Mouse (Mus musculus) hindbrain, embryonic 16.5 days (tissue): ENCODE measurements around the gene P3h4. TPM values are rescaled to one million over a fixed set of nuclear protein-coding genes. Genes with fewer than 3 reads are reported as not detected.

Source experiments
- ATAC-seq: fragments of 200-750 bp; cut with Nextera tagmentation; 2 replicates; pipeline ENCODE4 v1.8.0; 2017; ENCODE audit warnings: moderate TSS enrichment, moderate library complexity
- H3K27ac ChIP-seq: fragments of 300-500 bp; sonication (generic); 2 replicates; pipeline ENCODE4 v1.5.1; 2014; ENCODE audit warnings: low read depth, mild to moderate bottlenecking, control low read depth, low read length, moderate library complexity
- H3K27me3 ChIP-seq: fragments of 300-500 bp; sonication (generic); replicated peaks from 2 replicates; pipeline ENCODE4 v1.6.1; 2014; ENCODE audit warnings: low read length; ENCODE audit not compliant: control insufficient read depth, insufficient read depth
- H3K36me3 ChIP-seq: fragments of 300-500 bp; sonication (generic); 2 replicates; pipeline ENCODE4 v1.6.1; 2014; ENCODE audit warnings: mild to moderate bottlenecking, low read length, moderate library complexity, mixed read lengths; ENCODE audit not compliant: control insufficient read depth, insufficient read depth
- H3K4me1 ChIP-seq: fragments of 300-500 bp; sonication (generic); 2 replicates; pipeline ENCODE4 v1.6.1; 2014; ENCODE audit warnings: low read depth, low read length; ENCODE audit not compliant: control insufficient read depth, insufficient read depth
- H3K4me2 ChIP-seq: fragments of 300-500 bp; sonication (generic); 2 replicates; pipeline ENCODE4 v1.6.1; 2014; ENCODE audit warnings: mild to moderate bottlenecking, low read length, control low read depth, moderate library complexity
- H3K4me3 ChIP-seq: fragments of 300-500 bp; sonication (generic); 2 replicates; pipeline ENCODE4 v1.5.1; 2014; ENCODE audit warnings: mild to moderate bottlenecking, low read length, control low read depth, moderate library complexity
- H3K9ac ChIP-seq: fragments of 300-500 bp; sonication (generic); 2 replicates; pipeline ENCODE4 v1.6.1; 2014; ENCODE audit warnings: low read depth, mild to moderate bottlenecking, control low read depth, low read length, moderate library complexity
- H3K9me3 ChIP-seq: fragments of 300-500 bp; sonication (generic); 2 replicates; pipeline ENCODE4 v1.6.1; 2014; ENCODE audit warnings: mild to moderate bottlenecking, low read length, moderate library complexity; ENCODE audit not compliant: control insufficient read depth
- WGBS: fragments of 180-500 bp; shearing (Covaris S2); extraction: QIAGEN DNeasy Blood & Tissue Kit; methylation state at CpG from one replicate; pipeline ENCODE4 v1.1.7; 2014; 5-methylcytosine and 5-hydroxymethylcytosine counted together
- polyA plus RNA-seq: library from polyadenylated mRNA; unstranded; fragments of >200 nt; fragmentation: Nextera tagmentation; extraction: Ambion mirVana; gene quantifications from 2 replicates; pipeline ENCODE4 v1.2.1, GENCODE M21; 2015

P3h4 gene
- polyA plus RNA-seq, 1 experiment from 2014 or later, result 21.5 TPM

DNA sequence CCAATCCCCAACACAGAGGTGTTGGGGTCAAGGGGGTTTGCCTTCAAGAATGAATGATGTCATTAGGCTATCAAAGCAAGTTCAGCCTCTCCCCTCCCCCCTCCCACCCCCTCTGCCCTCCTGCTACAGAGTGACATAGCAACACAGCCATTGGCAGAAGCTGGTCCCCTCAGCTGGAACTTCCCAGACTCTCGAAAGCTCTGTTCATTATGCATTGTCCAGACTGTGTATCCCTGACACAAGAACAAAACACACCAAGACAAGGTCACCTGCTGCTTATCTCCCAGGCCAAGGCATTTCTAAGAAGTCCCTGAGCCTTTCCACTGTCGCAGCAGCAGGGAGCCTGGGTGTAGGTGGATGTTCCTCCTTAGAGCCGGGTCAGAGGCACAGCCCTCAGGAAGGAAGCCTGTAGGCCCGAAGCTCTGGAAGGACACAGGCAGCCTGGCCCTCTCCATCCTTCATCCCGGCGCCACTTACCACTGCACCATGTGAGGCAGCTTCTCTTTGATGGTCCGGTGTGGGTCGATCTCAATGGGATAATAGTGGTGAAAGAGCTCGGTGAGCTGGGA, 21.1 kb upstream of the P3h4 start:
- no peak overlapping the region for H3K4me2 ChIP-seq
- no peak for ATAC-seq
- H3K27me3 ChIP-seq, result no peaks in the 10 kb centered on the region
- H3K9ac ChIP-seq, result no peak overlapping the region
- no peak overlapping the region for H3K4me3 ChIP-seq
- H3K9me3 ChIP-seq, result no peaks in the 10 kb centered on the region
- no peak overlapping the region for H3K27ac ChIP-seq
- H3K4me1 ChIP-seq, result peaks cover 5% of the 10 kb centered on the region
- H3K36me3 ChIP-seq, result 0 out of 2 replicates have a peak, but pooled peaks cover 7% of the 10 kb centered on the region
- 26% methylated on average over 9 of the region's 9 CpGs for WGBS

DNA sequence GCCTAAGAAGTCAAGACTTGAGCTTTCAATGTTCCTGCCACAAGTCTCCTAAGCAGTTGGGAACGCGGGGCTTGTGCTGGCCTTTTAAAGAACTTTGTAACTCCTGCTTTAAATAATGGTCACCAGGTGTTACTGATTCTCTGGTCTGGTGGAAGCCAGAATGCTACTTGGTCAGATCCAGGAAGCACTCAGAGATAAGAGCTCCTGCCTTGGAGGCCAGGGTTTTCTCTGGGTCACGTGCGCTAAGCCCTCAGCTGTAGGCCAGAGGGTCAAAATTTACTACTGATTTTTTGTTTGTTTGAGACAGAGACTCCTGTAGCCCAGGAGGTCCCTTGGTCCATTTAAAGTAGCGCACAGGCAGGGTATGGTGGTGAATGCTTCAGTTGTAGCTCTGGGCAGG, 17.4 kb upstream of the P3h4 start:
- Histone ChIP-seq H3K9ac (no peak overlapping the region), H3K9me3 (no peaks in the 10 kb centered on the region), H3K27me3 (no peaks in the 10 kb centered on the region), H3K4me2 (no peak overlapping the region), H3K36me3 (peaks cover 12% of the 10 kb centered on the region; the same call in 1 of the 2 replicates), H3K4me3 (no peak overlapping the region), H3K27ac (no peak overlapping the region), H3K4me1 (no peaks in the 10 kb centered on the region)
- no peak for ATAC-seq
- WGBS, result 96% methylated on average over 5 of the region's 5 CpGs

GRCm38 (mm10) chr11:100430052-100430451, 15.4 kb upstream of the P3h4 start:
- no peaks in the 10 kb centered on the region for H3K4me1 ChIP-seq
- WGBS, result 80% methylated on average over 7 of the region's 7 CpGs
- no peak overlapping the region for H3K27ac ChIP-seq
- H3K4me3 ChIP-seq, result no peak overlapping the region
- H3K9ac ChIP-seq, result no peak overlapping the region
- no peak for ATAC-seq
- H3K4me2 ChIP-seq, result no peak overlapping the region
- H3K9me3 ChIP-seq, result no peaks in the 10 kb centered on the region
- peaks cover 8% of the 10 kb centered on the region; the same call in 1 of the 2 replicates for H3K36me3 ChIP-seq
- no peaks in the 10 kb centered on the region for H3K27me3 ChIP-seq

GRCm38 (mm10) chr11:100428612-100429199, 14.1 kb upstream of the P3h4 start:
- no peaks in the 10 kb centered on the region for H3K4me1 ChIP-seq
- no peak overlapping the region for H3K4me3 ChIP-seq
- no peaks in the 10 kb centered on the region for H3K27me3 ChIP-seq
- WGBS, result 43% methylated on average over 9 of the region's 9 CpGs
- H3K9me3 ChIP-seq, result no peaks in the 10 kb centered on the region
- H3K9ac ChIP-seq, result no peak overlapping the region
- H3K36me3 ChIP-seq, result peaks cover 8% of the 10 kb centered on the region; the same call in 1 of the 2 replicates
- H3K27ac ChIP-seq, result no peak overlapping the region
- ATAC-seq, result peak; percentile 71
- H3K4me2 ChIP-seq, result no peak overlapping the region

DNA sequence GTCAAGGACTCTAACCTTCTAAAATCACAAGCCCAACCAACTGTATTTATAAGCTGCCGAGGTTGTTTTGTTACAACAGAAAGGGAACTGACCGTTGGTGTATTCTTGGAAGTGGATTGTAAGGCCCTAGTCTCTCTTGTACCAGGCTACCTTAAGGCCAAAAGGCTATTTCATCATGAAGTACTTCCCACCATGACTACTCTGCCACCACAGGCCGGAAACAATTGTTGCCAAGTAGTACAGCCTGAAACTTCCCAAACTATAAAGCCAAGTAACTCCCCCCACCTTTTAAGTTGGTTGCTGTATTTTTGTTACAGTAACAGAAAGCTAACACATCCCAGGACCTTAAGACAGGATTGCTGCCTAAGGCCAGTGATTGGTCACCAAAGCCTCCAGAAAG, 12.2 kb upstream of the P3h4 start:
- no peak overlapping the region for H3K4me3 ChIP-seq
- no peak for ATAC-seq
- no peak overlapping the region for H3K9ac ChIP-seq
- no peaks in the 10 kb centered on the region for H3K4me1 ChIP-seq
- H3K4me2 ChIP-seq, result no peak overlapping the region
- whole genome bisulfite sequencing, result 91% methylated on average over 3 of the region's 3 CpGs
- peaks cover 8% of the 10 kb centered on the region; the same call in 1 of the 2 replicates for H3K36me3 ChIP-seq
- H3K27ac ChIP-seq, result no peak overlapping the region
- no peaks in the 10 kb centered on the region for H3K9me3 ChIP-seq
- no peaks in the 10 kb centered on the region for H3K27me3 ChIP-seq

GRCm38 (mm10) chr11:100425851-100426250, 11.2 kb upstream of the P3h4 start:
- ATAC-seq, result 0 out of 2 replicates have a peak, but pooled peaks have one; percentile 22
- WGBS, result 28% methylated on average over 7 of the region's 7 CpGs
- H3K9me3 ChIP-seq, result no peaks in the 10 kb centered on the region
- H3K27me3 ChIP-seq, result no peaks in the 10 kb centered on the region
- H3K4me2 ChIP-seq, result no peak overlapping the region
- H3K27ac ChIP-seq, result no peak overlapping the region
- no peak overlapping the region for H3K4me3 ChIP-seq
- no peak overlapping the region for H3K9ac ChIP-seq
- peaks cover 5% of the 10 kb centered on the region; the same call in 1 of the 2 replicates for H3K36me3 ChIP-seq
- no peaks in the 10 kb centered on the region for H3K4me1 ChIP-seq

GRCm38 (mm10) chr11:100423836-100424235, 9.2 kb upstream of the P3h4 start:
- no peak for ATAC-seq
- no peaks in the 10 kb centered on the region for H3K4me1 ChIP-seq
- no peak overlapping the region for H3K4me3 ChIP-seq
- no peaks in the 10 kb centered on the region for H3K27me3 ChIP-seq
- no peak overlapping the region for H3K4me2 ChIP-seq
- H3K9me3 ChIP-seq, result no peaks in the 10 kb centered on the region
- H3K36me3 ChIP-seq, result no peaks in the 10 kb centered on the region
- H3K9ac ChIP-seq, result no peak overlapping the region
- H3K27ac ChIP-seq, result no peak overlapping the region
- 92% methylated on average over 7 of the region's 7 CpGs for WGBS

DNA sequence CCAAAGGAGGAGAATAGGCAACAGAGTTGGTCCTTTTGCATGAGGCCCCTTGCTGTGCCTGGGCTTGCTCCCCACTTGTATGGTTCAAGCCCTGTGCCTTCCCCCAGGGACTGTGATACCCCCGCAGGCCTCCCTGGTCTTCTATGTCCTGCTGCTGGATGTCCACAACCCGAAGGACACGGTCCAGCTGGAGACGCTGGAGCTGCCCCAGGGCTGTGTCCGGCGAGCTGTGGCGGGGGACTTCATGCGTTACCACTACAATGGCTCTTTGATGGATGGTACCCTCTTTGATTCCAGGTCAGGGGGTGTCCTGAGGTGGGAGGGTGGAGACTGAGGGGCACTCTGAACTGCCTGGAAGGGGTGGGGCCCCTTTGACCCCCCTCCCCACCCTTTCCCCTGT, 6.9 kb upstream of the P3h4 start:
- no peak overlapping the region for H3K27ac ChIP-seq
- H3K4me2 ChIP-seq, result no peak overlapping the region
- no peak overlapping the region for H3K9ac ChIP-seq
- H3K36me3 ChIP-seq, result no peaks in the 10 kb centered on the region
- no peaks in the 10 kb centered on the region for H3K4me1 ChIP-seq
- H3K27me3 ChIP-seq, result peaks cover 1% of the 10 kb centered on the region
- ATAC-seq, result no peak
- no peaks in the 10 kb centered on the region for H3K9me3 ChIP-seq
- H3K4me3 ChIP-seq, result no peak overlapping the region
- 34% methylated on average over 8 of the region's 8 CpGs for WGBS

DNA sequence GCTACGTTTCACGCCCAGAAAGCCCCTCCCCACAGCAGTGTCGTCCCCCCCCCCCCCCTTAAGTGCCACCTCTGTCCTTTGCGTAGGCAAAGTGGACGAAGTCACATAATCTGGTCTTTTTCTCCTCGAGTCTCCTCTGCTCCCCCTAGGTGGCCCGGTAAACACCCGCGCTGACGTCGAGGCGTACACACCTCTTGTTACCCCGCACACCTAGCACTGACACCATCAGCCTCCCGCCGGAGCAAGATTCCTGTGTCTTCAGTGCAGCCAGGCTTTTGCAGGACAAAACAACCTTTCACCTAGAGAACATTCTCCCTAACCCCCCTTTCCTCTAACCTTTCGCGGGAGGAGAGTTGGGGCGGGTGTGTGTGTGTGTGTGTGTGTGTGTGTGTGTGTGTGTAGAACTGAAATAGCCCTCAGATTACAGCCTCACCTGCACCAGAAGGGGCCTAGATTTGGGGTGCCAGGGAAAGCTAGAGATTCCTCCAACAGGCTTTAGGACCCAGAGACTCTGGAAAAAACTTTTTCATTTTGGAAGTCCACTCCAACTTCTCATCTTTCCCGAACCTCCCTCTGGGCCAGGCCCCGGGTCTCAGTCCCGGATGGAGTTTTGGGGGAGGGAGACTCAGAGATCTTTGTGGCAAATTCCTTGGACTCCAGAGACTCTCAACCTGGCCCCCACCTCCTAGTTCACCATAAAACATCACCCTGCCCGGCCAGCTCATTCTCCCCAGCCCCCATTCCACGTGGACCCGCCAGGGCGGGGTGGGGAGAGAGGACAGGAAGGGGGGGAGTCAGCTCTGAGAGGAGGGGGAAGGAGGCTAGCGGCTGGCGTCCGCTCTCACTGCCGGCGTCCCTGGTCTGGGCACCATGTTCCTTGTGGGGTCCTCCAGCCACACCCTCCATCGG, 532 bp upstream of the P3h4 start, which contains the start of gene Fkbp10:
Fkbp10 (plus strand) TSS at position 784 of the 909 bp plus-strand sequence.
- 2% methylated on average over 29 of the region's 31 CpGs for WGBS
- Histone ChIP-seq H3K27me3 (peaks cover 9% of the 10 kb centered on the region), H3K4me3 (peak within 1 kb of the TSS; percentile 68), H3K4me1 (peaks cover 16% of the 10 kb centered on the region), H3K36me3 (no peaks in the 10 kb centered on the region), H3K27ac (peak within 1 kb of the TSS; percentile 83), H3K9ac (peak within 1 kb of the TSS; percentile 81), H3K9me3 (no peaks in the 10 kb centered on the region), H3K4me2 (peak within 1 kb of the TSS; percentile 61)
- ATAC-seq, result peak; percentile 59; the same call in 1 of the 2 replicates
